Mouse (Mus musculus): ENCODE measurements at regions not wholly inside any gene's neighbourhood (a gene's known extent, or its start where the extent isn't known, plus 50 kb on each side); places are given as distances from the start of the nearest gene placed in this dataset.

GRCm38 (mm10) chr4:12285983-12286382, 114.2 kb upstream of the Fam92a start:
- Histone ChIP-seq H3K27ac (replicated peaks; ENCODE audit: low read depth, low read length) (no peak overlapping the region), H3K27me3 (replicated peaks; ENCODE audit: control insufficient read depth, insufficient read depth, low read length) (no peaks in the 10 kb centered on the region), H3K4me3 (ENCODE audit: low read depth, low read length) (no peak overlapping the region), H3K4me2 (ENCODE audit: low read depth, low read length) (no peak overlapping the region), H3K9ac (ENCODE audit: low read depth, low read length) (no peak overlapping the region), H3K36me3 (ENCODE audit: control insufficient read depth, insufficient read depth, low read length) (no peaks in the 10 kb centered on the region), H3K9me3 (ENCODE audit: control insufficient read depth, low read length) (peaks cover 4% of the 10 kb centered on the region; the same call in 1 of the 2 replicates), H3K4me1 (ENCODE audit: control insufficient read depth, insufficient read depth, low read length) (no peaks in the 10 kb centered on the region)
- ATAC-seq (ENCODE audit: low read depth) (no peak), DNase-seq (ENCODE audit: low spot score) (no peak)

- WGBS: 75% methylated on average over 3 of the region's 3 CpGs
- ATAC-seq (ENCODE audit: low read depth) (no peak), DNase-seq (ENCODE audit: low spot score) (no peak)
- Histone ChIP-seq H3K27me3 (replicated peaks; ENCODE audit: control insufficient read depth, insufficient read depth, low read length) (no peaks in the 10 kb centered on the region), H3K4me3 (ENCODE audit: low read depth, low read length) (no peak overlapping the region), H3K9ac (ENCODE audit: low read depth, low read length) (no peak overlapping the region), H3K4me1 (ENCODE audit: control insufficient read depth, insufficient read depth, low read length) (no peaks in the 10 kb centered on the region), H3K27ac (replicated peaks; ENCODE audit: low read depth, low read length) (no peak overlapping the region), H3K4me2 (ENCODE audit: low read depth, low read length) (no peak overlapping the region), H3K9me3 (ENCODE audit: control insufficient read depth, low read length) (no peaks in the 10 kb centered on the region), H3K36me3 (ENCODE audit: control insufficient read depth, insufficient read depth, low read length) (no peaks in the 10 kb centered on the region)
Measured at GRCm38 (mm10) chr4:12277949-12278348, 106.1 kb upstream of the Fam92a start.

GRCm38 (mm10) chr4:12273369-12273768, 101.6 kb upstream of the Fam92a start:
- ATAC-seq (ENCODE audit: low read depth): no peak
- Histone ChIP-seq H3K4me1 (ENCODE audit: control insufficient read depth, insufficient read depth, low read length) (no peaks in the 10 kb centered on the region), H3K9me3 (ENCODE audit: control insufficient read depth, low read length) (no peaks in the 10 kb centered on the region), H3K27me3 (replicated peaks; ENCODE audit: control insufficient read depth, insufficient read depth, low read length) (no peaks in the 10 kb centered on the region), H3K4me3 (ENCODE audit: low read depth, low read length) (no peak overlapping the region), H3K4me2 (ENCODE audit: low read depth, low read length) (no peak overlapping the region), H3K27ac (replicated peaks; ENCODE audit: low read depth, low read length) (no peak overlapping the region), H3K9ac (ENCODE audit: low read depth, low read length) (no peak overlapping the region), H3K36me3 (ENCODE audit: control insufficient read depth, insufficient read depth, low read length) (no peaks in the 10 kb centered on the region)
- DNase-seq (ENCODE audit: low spot score): no peak
- WGBS: 72% methylated on average over 6 of the region's 6 CpGs

- 60% methylated on average over 6 of the region's 6 CpGs for WGBS
- Histone ChIP-seq H3K27me3 (replicated peaks; ENCODE audit: control insufficient read depth, insufficient read depth, low read length) (no peaks in the 10 kb centered on the region), H3K9me3 (ENCODE audit: control insufficient read depth, low read length) (no peaks in the 10 kb centered on the region), H3K4me3 (ENCODE audit: low read depth, low read length) (no peak overlapping the region), H3K36me3 (ENCODE audit: control insufficient read depth, insufficient read depth, low read length) (no peaks in the 10 kb centered on the region), H3K9ac (ENCODE audit: low read depth, low read length) (no peak overlapping the region), H3K4me1 (ENCODE audit: control insufficient read depth, insufficient read depth, low read length) (no peaks in the 10 kb centered on the region), H3K4me2 (ENCODE audit: low read depth, low read length) (no peak overlapping the region), H3K27ac (replicated peaks; ENCODE audit: low read depth, low read length) (no peak overlapping the region)
- DNase-seq (ENCODE audit: low spot score): no peak
- ATAC-seq (ENCODE audit: low read depth): no peak
Measured at GRCm38 (mm10) chr4:12272914-12273313, 101.1 kb upstream of the Fam92a start.

GRCm38 (mm10) chr4:12272378-12272777, 100.6 kb upstream of the Fam92a start:
- H3K36me3 ChIP-seq (ENCODE audit: control insufficient read depth, insufficient read depth, low read length): no peaks in the 10 kb centered on the region
- no peaks in the 10 kb centered on the region for H3K9me3 ChIP-seq (ENCODE audit: control insufficient read depth, low read length)
- DNase-seq (ENCODE audit: low spot score) (no peak), ATAC-seq (ENCODE audit: low read depth) (no peak)
- WGBS: 82% methylated on average over 6 of the region's 6 CpGs
- no peak overlapping the region for H3K4me3 ChIP-seq (ENCODE audit: low read depth, low read length)
- no peak overlapping the region for H3K4me2 ChIP-seq (ENCODE audit: low read depth, low read length)
- no peaks in the 10 kb centered on the region for H3K27me3 ChIP-seq (replicated peaks; ENCODE audit: control insufficient read depth, insufficient read depth, low read length)
- H3K27ac ChIP-seq (replicated peaks; ENCODE audit: low read depth, low read length): no peak overlapping the region
- H3K4me1 ChIP-seq (ENCODE audit: control insufficient read depth, insufficient read depth, low read length): no peaks in the 10 kb centered on the region
- no peak overlapping the region for H3K9ac ChIP-seq (ENCODE audit: low read depth, low read length)

- no peak overlapping the region for H3K27ac ChIP-seq (replicated peaks; ENCODE audit: low read depth, low read length)
- no peaks in the 10 kb centered on the region for H3K27me3 ChIP-seq (replicated peaks; ENCODE audit: control insufficient read depth, insufficient read depth, low read length)
- H3K4me1 ChIP-seq (ENCODE audit: control insufficient read depth, insufficient read depth, low read length): no peaks in the 10 kb centered on the region
- H3K9ac ChIP-seq (ENCODE audit: low read depth, low read length): no peak overlapping the region
- no peak overlapping the region for H3K4me2 ChIP-seq (ENCODE audit: low read depth, low read length)
- H3K36me3 ChIP-seq (ENCODE audit: control insufficient read depth, insufficient read depth, low read length): no peaks in the 10 kb centered on the region
- H3K4me3 ChIP-seq (ENCODE audit: low read depth, low read length): no peak overlapping the region
- ATAC-seq (ENCODE audit: low read depth) (no peak), DNase-seq (ENCODE audit: low spot score) (no peak)
- no peaks in the 10 kb centered on the region for H3K9me3 ChIP-seq (ENCODE audit: control insufficient read depth, low read length)
Measured at GRCm38 (mm10) chr4:12263746-12264145, 91.9 kb upstream of the Fam92a start.

GRCm38 (mm10) chr4:12263197-12263596, 91.4 kb upstream of the Fam92a start:
- H3K9ac ChIP-seq (ENCODE audit: low read depth, low read length): no peak overlapping the region

GRCm38 (mm10) chr4:12247994-12248393, 76.2 kb upstream of the Fam92a start:
- H3K4me1 ChIP-seq (ENCODE audit: control insufficient read depth, insufficient read depth, low read length): no peaks in the 10 kb centered on the region
- no peaks in the 10 kb centered on the region for H3K9me3 ChIP-seq (ENCODE audit: control insufficient read depth, low read length)
- no peak overlapping the region for H3K27ac ChIP-seq (replicated peaks; ENCODE audit: low read depth, low read length)
- no peaks in the 10 kb centered on the region for H3K27me3 ChIP-seq (replicated peaks; ENCODE audit: control insufficient read depth, insufficient read depth, low read length)
- no peaks in the 10 kb centered on the region for H3K36me3 ChIP-seq (ENCODE audit: control insufficient read depth, insufficient read depth, low read length)
- no peak overlapping the region for H3K4me2 ChIP-seq (ENCODE audit: low read depth, low read length)
- ATAC-seq (ENCODE audit: low read depth) (no peak), DNase-seq (ENCODE audit: low spot score) (no peak)
- H3K9ac ChIP-seq (ENCODE audit: low read depth, low read length): no peak overlapping the region
- H3K4me3 ChIP-seq (ENCODE audit: low read depth, low read length): no peak overlapping the region

More at GRCm38 (mm10) chr4:12263197-12263596, 91.4 kb upstream of the Fam92a start:
- Histone ChIP-seq H3K4me2 (ENCODE audit: low read depth, low read length) (no peak overlapping the region), H3K4me3 (ENCODE audit: low read depth, low read length) (no peak overlapping the region), H3K4me1 (ENCODE audit: control insufficient read depth, insufficient read depth, low read length) (no peaks in the 10 kb centered on the region), H3K27ac (replicated peaks; ENCODE audit: low read depth, low read length) (no peak overlapping the region), H3K36me3 (ENCODE audit: control insufficient read depth, insufficient read depth, low read length) (no peaks in the 10 kb centered on the region), H3K27me3 (replicated peaks; ENCODE audit: control insufficient read depth, insufficient read depth, low read length) (no peaks in the 10 kb centered on the region), H3K9me3 (ENCODE audit: control insufficient read depth, low read length) (no peaks in the 10 kb centered on the region)
- DNase-seq (ENCODE audit: low spot score): no peak
- ATAC-seq (ENCODE audit: low read depth): no peak
- 78% methylated on average over 10 of the region's 10 CpGs for WGBS

GRCm38 (mm10) chr4:12246595-12246994, 74.8 kb upstream of the Fam92a start:
- H3K9me3 ChIP-seq (ENCODE audit: control insufficient read depth, low read length): no peaks in the 10 kb centered on the region
- WGBS: 69% methylated on average over 4 of the region's 4 CpGs
- no peaks in the 10 kb centered on the region for H3K4me1 ChIP-seq (ENCODE audit: control insufficient read depth, insufficient read depth, low read length)
- no peak overlapping the region for H3K27ac ChIP-seq (replicated peaks; ENCODE audit: low read depth, low read length)
- H3K27me3 ChIP-seq (replicated peaks; ENCODE audit: control insufficient read depth, insufficient read depth, low read length): no peaks in the 10 kb centered on the region
- DNase-seq (ENCODE audit: low spot score) (no peak), ATAC-seq (ENCODE audit: low read depth) (no peak)
- no peak overlapping the region for H3K4me2 ChIP-seq (ENCODE audit: low read depth, low read length)
- no peaks in the 10 kb centered on the region for H3K36me3 ChIP-seq (ENCODE audit: control insufficient read depth, insufficient read depth, low read length)
- no peak overlapping the region for H3K9ac ChIP-seq (ENCODE audit: low read depth, low read length)
- H3K4me3 ChIP-seq (ENCODE audit: low read depth, low read length): no peak overlapping the region

Data from embryonic facial prominence, embryonic 14.5 days (tissue).